Comparison of ENCODE assay signal across 12 mouse cellular contexts in the genomic region with DNA sequence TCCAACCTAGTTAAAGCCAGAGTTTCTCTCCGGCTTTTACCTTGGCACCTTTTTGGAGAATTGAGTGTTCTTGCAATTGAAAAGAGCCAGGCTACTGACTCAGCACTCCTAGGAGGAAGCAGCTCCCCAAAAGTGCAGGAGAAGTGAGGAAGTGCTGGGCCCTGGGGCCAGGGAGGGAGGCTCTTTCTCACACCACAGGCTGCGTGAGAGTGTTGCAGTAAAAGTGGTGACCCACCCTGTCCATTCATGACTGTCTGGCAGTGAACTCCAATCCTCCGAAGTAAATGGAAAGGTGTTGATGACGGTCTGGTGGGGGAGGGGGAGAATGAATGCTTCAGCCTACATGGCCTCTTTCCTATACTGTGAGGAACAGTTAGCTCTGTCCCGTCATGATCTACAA.
"Had no signal": no experiment of that assay in that cellular context is flagged by ENCODE, and none has a peak within 500 bp of the region (broad histone marks: within the 10 kb centered on the region; RNA-seq: fewer than 3 reads in every experiment).

No protein-coding gene starts in this region.

- H3K36me3 ChIP-seq: limb, embryonic 10.5 days; liver, embryonic 15.5 days; midbrain, embryonic 12.5 days; neural tube, embryonic 12.5 days had no signal

- H3K27me3 ChIP-seq: liver, embryonic 15.5 days; midbrain, embryonic 12.5 days; neural tube, embryonic 12.5 days had no signal

- H3K27ac ChIP-seq: left cerebral cortex, adult 2 months; limb, embryonic 10.5 days; liver, embryonic 15.5 days; midbrain, embryonic 12.5 days; neural tube, embryonic 12.5 days; stomach, postnatal 0 days had no signal

- H3K4me3 ChIP-seq: left cerebral cortex, adult 2 months; limb, embryonic 10.5 days; liver, embryonic 15.5 days; midbrain, embryonic 12.5 days; neural tube, embryonic 12.5 days had no signal

- H3K9me3 ChIP-seq: limb, embryonic 10.5 days; liver, embryonic 15.5 days; midbrain, embryonic 12.5 days; neural tube, embryonic 12.5 days had no signal

- ATAC-seq: lung, postnatal 0 days had no signal

- H3K9ac ChIP-seq: liver, embryonic 15.5 days; midbrain, embryonic 12.5 days; neural tube, embryonic 12.5 days had no signal

- DNase-seq: kidney, postnatal 25 days; lung, adult 2 months; lung, postnatal 36 days; thymus, postnatal 4 days had no signal

- H3K4me1 ChIP-seq: liver, embryonic 15.5 days; midbrain, embryonic 12.5 days had no signal

- H3K4me2 ChIP-seq: liver, embryonic 11.5 days; liver, embryonic 15.5 days; midbrain, embryonic 12.5 days; neural tube, embryonic 12.5 days had no signal
